Comparison of ENCODE assay signal across 22 mouse cellular contexts in genomic region chr13:47001590-47001989, GRCm38 (mm10). TPM values are rescaled to one million over a fixed set of nuclear protein-coding genes. Genes with fewer than 3 reads are reported as not detected.
"Had no signal": no experiment of that assay in that cellular context is flagged by ENCODE, and none has a peak within 500 bp of the region (broad histone marks: within the 10 kb centered on the region; RNA-seq: fewer than 3 reads in every experiment).

No protein-coding gene starts in this region.

- H3K27me3 ChIP-seq: limb, embryonic 12.5 days; limb, embryonic 15.5 days; midbrain, embryonic 13.5 days; neural tube, embryonic 13.5 days; stomach, embryonic 15.5 days had no signal

- ATAC-seq: midbrain, embryonic 13.5 days; midbrain, embryonic 16.5 days had no signal

- H3K9me3 ChIP-seq: limb, embryonic 15.5 days; midbrain, embryonic 13.5 days; neural tube, embryonic 13.5 days; stomach, embryonic 15.5 days had no signal

- H3K4me1 ChIP-seq: limb, embryonic 12.5 days; limb, embryonic 15.5 days; midbrain, embryonic 13.5 days; neural tube, embryonic 13.5 days; stomach, embryonic 15.5 days had no signal

- H3K4me2 ChIP-seq: limb, embryonic 12.5 days; limb, embryonic 15.5 days; liver, embryonic 11.5 days; midbrain, embryonic 13.5 days; neural tube, embryonic 13.5 days; stomach, embryonic 15.5 days had no signal

- H3K27ac ChIP-seq: limb, embryonic 12.5 days; limb, embryonic 15.5 days; midbrain, embryonic 13.5 days; neural tube, embryonic 13.5 days; stomach, embryonic 15.5 days had no signal

- H3K4me3 ChIP-seq: limb, embryonic 12.5 days; limb, embryonic 15.5 days; midbrain, embryonic 13.5 days; myocyte; neural tube, embryonic 13.5 days; stomach, embryonic 15.5 days had no signal

- H3K9ac ChIP-seq: limb, embryonic 12.5 days; limb, embryonic 15.5 days; midbrain, embryonic 13.5 days; neural tube, embryonic 13.5 days; stomach, embryonic 15.5 days had no signal

- H3K36me3 ChIP-seq: limb, embryonic 12.5 days; limb, embryonic 15.5 days; midbrain, embryonic 13.5 days; neural tube, embryonic 13.5 days; stomach, embryonic 15.5 days had no signal

- DNase-seq: kidney, adult 18-20 months; kidney, adult 9 months; kidney, postnatal 14 days; kidney, postnatal 4 days; layer of hippocampus, adult 9-11 months; lung, adult 2 months; lung, postnatal 14 days; lung, postnatal 4 days; retina, postnatal 1 day; right cerebral cortex, postnatal 25 days; spleen, adult 18-20 months; thymus, adult 18-20 months; thymus, postnatal 36 days had no signal

RNA-seq across cellular contexts. Expression of gene Nhlrc1, which starts 13.1 kb away (rescaled TPM):
- total RNA-seq: neutrophil, adult 5-6 weeks had no signal
